Comparison of ENCODE assay signal across 8 mouse cellular contexts in the genomic region with DNA sequence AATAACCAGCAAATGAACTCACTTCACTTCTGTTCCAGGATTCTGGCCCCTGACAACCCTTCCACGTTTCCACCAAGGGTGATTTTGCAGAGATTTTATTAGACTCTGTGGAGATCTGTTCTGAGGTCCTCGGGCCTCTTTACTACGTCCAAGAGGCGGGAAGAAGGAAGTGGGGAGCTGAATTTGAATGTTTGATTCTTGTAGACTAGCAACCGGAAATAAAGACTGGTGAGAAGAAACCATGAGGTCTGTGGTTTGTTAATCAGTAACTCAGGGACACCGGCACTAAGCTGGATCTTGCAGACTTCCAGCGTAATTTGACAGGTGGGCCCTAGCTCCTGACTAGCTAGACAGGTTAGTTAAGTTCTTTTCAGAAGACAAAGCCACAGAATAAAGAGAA. TPM values are rescaled to one million over a fixed set of nuclear protein-coding genes. Genes with fewer than 3 reads are reported as not detected.
DNase-seq lines count a peak whose midpoint lies in the region; ATAC-seq and TF ChIP-seq lines count a peak whose summit lies in the region.

No protein-coding gene starts in this region.

- no peaks in the 10 kb centered on the region for H3K9me3 ChIP-seq in kidney, embryonic 15.5 days (replicated peaks)
- H3K9me3 ChIP-seq in hindbrain, embryonic 14.5 days (ENCODE audit: control insufficient read depth, low read length), result no peaks in the 10 kb centered on the region

- no peak for TF ChIP-seq POLR2A in small intestine, adult 2 months (IDR thresholded peaks at IDR 0.05; ENCODE audit: low read depth, low read length)

- H3K36me3 ChIP-seq in kidney, embryonic 15.5 days, result no peaks in the 10 kb centered on the region
- H3K36me3 ChIP-seq in small intestine, adult 2 months (ENCODE audit: control insufficient read depth, insufficient read depth, low read length), result no peaks in the 10 kb centered on the region
- H3K36me3 ChIP-seq in hindbrain, embryonic 14.5 days (replicated peaks; ENCODE audit: control insufficient read depth, insufficient read depth), result no peaks in the 10 kb centered on the region

- H3K27ac ChIP-seq in kidney, embryonic 15.5 days, result peak overlapping the region; percentile 75
- H3K27ac ChIP-seq in small intestine, adult 2 months (ENCODE audit: insufficient read depth, low read depth, low read length), result peak overlapping the region; percentile 68
- no peak overlapping the region for H3K27ac ChIP-seq in hindbrain, embryonic 14.5 days

- H3K4me1 ChIP-seq in kidney, embryonic 15.5 days, result peaks cover 32% of the 10 kb centered on the region
- H3K4me1 ChIP-seq in small intestine, adult 2 months (ENCODE audit: control insufficient read depth, insufficient read depth, insufficient read length, low read length), result 0 out of 2 replicates have a peak, but pooled peaks cover 3% of the 10 kb centered on the region
- peaks cover 9% of the 10 kb centered on the region for H3K4me1 ChIP-seq in hindbrain, embryonic 14.5 days (replicated peaks; ENCODE audit: control insufficient read depth, insufficient read depth, low read length)

- peak; percentile 3 to 45 for DNase-seq in lung, adult 18-20 months
- no peak for DNase-seq in lung, postnatal 14 days
- no peak for DNase-seq in gastrocnemius, adult 18-20 months (ENCODE audit: low spot score)
- DNase-seq in hindbrain, embryonic 14.5 days (ENCODE audit: low spot score), result no peak
- no peak for DNase-seq in gastrocnemius, adult 8-10 months (ENCODE audit: low spot score in 2 of 2)

- WGBS in kidney, embryonic 15.5 days, result 41% methylated on average over 7 of the region's 7 CpGs
- 13% methylated on average over 7 of the region's 7 CpGs for WGBS in small intestine, adult 2 months
- 50% methylated on average over 7 of the region's 7 CpGs for WGBS in hindbrain, embryonic 14.5 days

- peak; percentile 23 for ATAC-seq in activated CD4-positive, CD25-positive, alpha-beta regulatory T cell, adult 4 months
- peak; percentile 24 for ATAC-seq in kidney, embryonic 15.5 days (replicated peaks; ENCODE audit: low FRiP score)
- ATAC-seq in hindbrain, embryonic 14.5 days (ENCODE audit: low FRiP score), result no peak

- H3K9ac ChIP-seq in kidney, embryonic 15.5 days, result no peak overlapping the region
- no peak overlapping the region for H3K9ac ChIP-seq in hindbrain, embryonic 14.5 days

- no peak for TF ChIP-seq CTCF in small intestine, adult 2 months (IDR thresholded peaks at IDR 0.05; ENCODE audit: extremely low read depth, insufficient read length, insufficient replicate concordance, low read depth, low read length)

- H3K27me3 ChIP-seq in kidney, embryonic 15.5 days, result no peaks in the 10 kb centered on the region
- no peaks in the 10 kb centered on the region for H3K27me3 ChIP-seq in small intestine, adult 2 months (ENCODE audit: control insufficient read depth, insufficient read depth, low read length)
- H3K27me3 ChIP-seq in hindbrain, embryonic 14.5 days (ENCODE audit: control insufficient read depth, insufficient read depth, low read length), result no peaks in the 10 kb centered on the region

- peak overlapping the region; percentile 21 for H3K4me3 ChIP-seq in kidney, embryonic 15.5 days (replicated peaks)
- H3K4me3 ChIP-seq in small intestine, adult 2 months (ENCODE audit: low read depth, low read length), result peak overlapping the region; percentile 57
- H3K4me3 ChIP-seq in hindbrain, embryonic 14.5 days (replicated peaks; ENCODE audit: low read length), result no peak overlapping the region

- H3K4me2 ChIP-seq in kidney, embryonic 15.5 days, result peak overlapping the region; percentile 35
- no peak overlapping the region for H3K4me2 ChIP-seq in hindbrain, embryonic 14.5 days (replicated peaks)

RNA-seq across cellular contexts. Expression of a gene that starts 5.6 kb away (rescaled TPM):
- polyA plus RNA-seq in activated CD4-positive, CD25-positive, alpha-beta regulatory T cell, adult 4 months (2017; shearing (Covaris generic)), result not detected
- 10.3 and 11.3 TPM in 2 replicates for polyA plus RNA-seq in kidney, embryonic 15.5 days (2015; fragmentation: Nextera tagmentation; extraction: Ambion mirVana)
- polyA plus RNA-seq in small intestine, adult 2 months (2012; rRNA removed), result 0.96 and 1.2 TPM in 2 replicates
- not detected for total RNA-seq in gastrocnemius, adult 18-20 months (2021)
- 11.3 and 12.3 TPM in 2 replicates for polyA plus RNA-seq in hindbrain, embryonic 14.5 days (2014; fragmentation: Nextera tagmentation; extraction: Ambion mirVana)
- total RNA-seq in gastrocnemius, adult 8-10 months (2022), result under 1 TPM in 1 of 4 experiments, not detected in 3; 0.09 TPM

RNA-seq across cellular contexts. Expression of a gene that starts 35.6 kb away (rescaled TPM):
- polyA plus RNA-seq in activated CD4-positive, CD25-positive, alpha-beta regulatory T cell, adult 4 months (2017; shearing (Covaris generic)), result 10 to 100 TPM in 1 of 2 experiments, 1 to 10 TPM in 1; 7.8 to 12.5 TPM
- polyA plus RNA-seq in kidney, embryonic 15.5 days (2015; fragmentation: Nextera tagmentation; extraction: Ambion mirVana), result 5.7 and 6.8 TPM in 2 replicates
- 0.22 and 1.4 TPM in 2 replicates for polyA plus RNA-seq in small intestine, adult 2 months (2012; rRNA removed)
- 1 to 10 TPM; 6.6 to 7.1 TPM for total RNA-seq in gastrocnemius, adult 18-20 months (2021)
- 6.2 and 7.5 TPM in 2 replicates for polyA plus RNA-seq in hindbrain, embryonic 14.5 days (2014; fragmentation: Nextera tagmentation; extraction: Ambion mirVana)
- total RNA-seq in gastrocnemius, adult 8-10 months (2022), result 1 to 10 TPM; 5.4 to 8.8 (median 7.4) TPM

Comparison
In these comparisons a context has a peak if more than half of its experiments do, and no peak if none do; other contexts are left out.
1. DNase-seq: peak in lung, adult 18-20 months (2 of 2); none in lung, postnatal 14 days (single experiment), gastrocnemius, adult 18-20 months (single experiment), hindbrain, embryonic 14.5 days (single experiment) and gastrocnemius, adult 8-10 months (0 of 2).